8 mouse cellular contexts compared by ENCODE assay signal in the genomic region with DNA sequence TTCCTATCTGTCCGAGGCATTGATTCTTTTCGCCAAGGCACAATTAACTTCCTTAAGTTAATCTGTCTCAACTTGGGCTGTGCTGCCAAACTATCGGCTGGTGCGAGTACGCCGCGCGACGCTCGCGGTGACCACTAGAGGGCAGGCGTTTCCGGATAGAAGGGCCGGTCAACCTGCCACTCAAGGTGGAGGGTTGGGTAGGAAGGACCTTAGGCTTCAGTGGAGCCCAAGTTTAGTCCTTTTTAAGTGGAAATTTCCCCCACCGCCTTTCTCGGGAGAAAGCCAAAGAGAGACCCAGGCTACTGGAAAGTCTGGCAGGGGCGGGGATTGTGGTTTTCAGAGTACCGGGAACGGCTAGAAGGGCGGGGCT. TPM values are rescaled to one million over a fixed set of nuclear protein-coding genes. Genes with fewer than 3 reads are reported as not detected.
DNase-seq lines count a peak whose midpoint lies in the region; ATAC-seq lines count a peak whose summit lies in the region.

No protein-coding gene starts in this region.

- H3K4me1 ChIP-seq in hindbrain, embryonic 10.5 days (replicated peaks) = peaks cover 76% of the 10 kb centered on the region

- H3K4me3 ChIP-seq in hindbrain, embryonic 10.5 days = peak overlapping the region; percentile 83

- H3K9me3 ChIP-seq in hindbrain, embryonic 10.5 days = no peaks in the 10 kb centered on the region

- H3K27ac ChIP-seq in hindbrain, embryonic 10.5 days = peak overlapping the region; percentile 97

- peak; percentile 51 for ATAC-seq in frontal cortex, adult (ENCODE audit: low TSS enrichment)

- DNase-seq in Muller cell, postnatal 12 days (ENCODE audit: inconsistent ontology term) = peak; percentile 92
- DNase-seq in cerebellum, adult 8-10 months = peak; percentile 86
- peak; percentile 92 for DNase-seq in hindbrain, embryonic 10.5 days (ENCODE audit: low spot score)
- peak; percentile 90 to 91 for DNase-seq in layer of hippocampus, postnatal 10 days (ENCODE audit: low spot score in 2 of 2)
- peak; percentile 93 for DNase-seq in lung, postnatal 25 days (ENCODE audit: low spot score)
- peak; percentile 89 for DNase-seq in ovary, postnatal 36 days (ENCODE audit: low spot score)
- DNase-seq in thymus, postnatal 14 days = peak; percentile 89

- H3K27me3 ChIP-seq in hindbrain, embryonic 10.5 days (ENCODE audit: insufficient read depth, poor library complexity, severe bottlenecking) = peaks cover 29% of the 10 kb centered on the region

- H3K36me3 ChIP-seq in hindbrain, embryonic 10.5 days = peaks cover 31% of the 10 kb centered on the region

- under 1% methylated on average over 20 of the region's 20 CpGs for WGBS in hindbrain, embryonic 10.5 days

RNA-seq across cellular contexts. Expression of a gene that starts 0.7 kb away (rescaled TPM):
- 1.1 and 1.8 TPM in 2 replicates for polyA plus RNA-seq in hindbrain, embryonic 10.5 days (2016; fragmentation: Nextera tagmentation; extraction: Ambion mirVana)
- under 1 TPM; 0.66 to 0.89 TPM for total RNA-seq in layer of hippocampus, postnatal 10 days (2021)

RNA-seq across cellular contexts. Expression of a gene that starts 1.3 kb away (rescaled TPM):
- polyA plus RNA-seq in hindbrain, embryonic 10.5 days (2016; fragmentation: Nextera tagmentation; extraction: Ambion mirVana) = 228 and 232 TPM in 2 replicates
- 100 to 1,000 TPM in 1 of 2 experiments, 10 to 100 TPM in 1; 92.8 to 109 TPM for total RNA-seq in layer of hippocampus, postnatal 10 days (2021)

RNA-seq across cellular contexts. Expression of a gene that starts 13.2 kb away (rescaled TPM):
- polyA plus RNA-seq in hindbrain, embryonic 10.5 days (2016; fragmentation: Nextera tagmentation; extraction: Ambion mirVana) = 65.5 and 74.7 TPM in 2 replicates
- 10 to 100 TPM; 45.2 to 48.4 TPM for total RNA-seq in layer of hippocampus, postnatal 10 days (2021)

RNA-seq across cellular contexts. Expression of a gene that starts 17.6 kb away (rescaled TPM):
- 276 and 282 TPM in 2 replicates for polyA plus RNA-seq in hindbrain, embryonic 10.5 days (2016; fragmentation: Nextera tagmentation; extraction: Ambion mirVana)
- 10 to 100 TPM; 72.8 to 95.1 TPM for total RNA-seq in layer of hippocampus, postnatal 10 days (2021)

RNA-seq across cellular contexts. Expression of a gene that starts 17.9 kb away (rescaled TPM):
- polyA plus RNA-seq in hindbrain, embryonic 10.5 days (2016; fragmentation: Nextera tagmentation; extraction: Ambion mirVana) = 5.2 and 11.6 TPM in 2 replicates
- 100 to 1,000 TPM; 101 to 112 TPM for total RNA-seq in layer of hippocampus, postnatal 10 days (2021)

Comparison
In these comparisons a context has a peak if more than half of its experiments do, and no peak if none do; other contexts are left out.
1. Peak in every context shown above with its lines: DNase-seq, ATAC-seq, H3K4me3 ChIP-seq and H3K27ac ChIP-seq.